Mouse (Mus musculus) lung, postnatal 4 days (tissue): ENCODE results near the gene Cldn13.

Experiments used
- DNase-seq, 2 experiments: peaks; one replicate each; pipeline ENCODE4 v3.0.0; 2021

The Cldn13 gene

GRCm38 (mm10) chr5:134888505-134888904 is 26.8 kb downstream of the Cldn13 start:
- peak; percentile 40 to 53 for DNase-seq

- DNase-seq, result peak; percentile 79 to 92
These were observed 27.6 kb downstream of the Cldn13 start for GRCm38 (mm10) chr5:134887447-134888335.

- DNase-seq, result peak in 1 of 2 experiments; percentile 69
These were observed 32.2 kb downstream of the Cldn13 start for GRCm38 (mm10) chr5:134883077-134883476.

GRCm38 (mm10) chr5:134876801-134877200 is 38.5 kb downstream of the Cldn13 start:
- DNase-seq, result peak; percentile 39 to 83

GRCm38 (mm10) chr5:134875245-134875644 is 40.1 kb downstream of the Cldn13 start:
- no peak for DNase-seq

- DNase-seq, result peak; percentile 70 to 92
These were observed 41.1 kb downstream of the Cldn13 start for GRCm38 (mm10) chr5:134873956-134874879.

- DNase-seq, result no peak
These were observed 42.3 kb downstream of the Cldn13 start for GRCm38 (mm10) chr5:134873034-134873433.

GRCm38 (mm10) chr5:134872597-134872996 is 42.7 kb downstream of the Cldn13 start:
- peak; percentile 32 to 66 for DNase-seq

- DNase-seq, result no peak
These were observed 46.8 kb downstream of the Cldn13 start for GRCm38 (mm10) chr5:134868506-134868905.

- no peak for DNase-seq
These were observed 47.8 kb downstream of the Cldn13 start for GRCm38 (mm10) chr5:134867320-134868144.

GRCm38 (mm10) chr5:134865158-134865557 is 50.2 kb downstream of the Cldn13 start:
- DNase-seq, result peak; percentile 63 to 83
